9 mouse cellular contexts compared by ENCODE assay signal in genomic region chr7:81132851-81133279, GRCm38 (mm10). TPM values are rescaled to one million over a fixed set of nuclear protein-coding genes. Genes with fewer than 3 reads are reported as not detected.
A peak's percentile ranks its signal among the peaks of the same experiment; 100 is the strongest.
DNase-seq lines count a peak whose midpoint lies in the region; ATAC-seq and TF ChIP-seq lines count a peak whose summit lies in the region.
"Had no signal": no experiment of that assay in that cellular context is flagged by ENCODE, and none has a peak within 500 bp of the region (broad histone marks: within the 10 kb centered on the region; RNA-seq: fewer than 3 reads in every experiment).

No protein-coding gene starts in this region.

- no peaks in the 10 kb centered on the region for H3K27me3 ChIP-seq in liver, adult 2 months (ENCODE audit: control insufficient read depth, insufficient read depth, low read length)
- no peaks in the 10 kb centered on the region for H3K27me3 ChIP-seq in liver, embryonic 11.5 days (replicated peaks; ENCODE audit: control insufficient read depth, insufficient read depth, low read length)
- no peaks in the 10 kb centered on the region for H3K27me3 ChIP-seq in intestine, embryonic 16.5 days (replicated peaks; ENCODE audit: control insufficient read depth, insufficient read depth, low read length)

- H3K36me3 ChIP-seq in liver, adult 2 months (ENCODE audit: control insufficient read depth, insufficient read depth, low read length) = no peaks in the 10 kb centered on the region
- no peaks in the 10 kb centered on the region for H3K36me3 ChIP-seq in liver, embryonic 11.5 days (ENCODE audit: control insufficient read depth, insufficient read depth, low read length)
- H3K36me3 ChIP-seq in intestine, embryonic 16.5 days (ENCODE audit: control insufficient read depth, insufficient read depth, low read length) = no peaks in the 10 kb centered on the region

- H3K4me1 ChIP-seq in liver, adult 2 months (ENCODE audit: control insufficient read depth, insufficient read depth, low read length) = 0 out of 2 replicates have a peak, but pooled peaks cover 2% of the 10 kb centered on the region
- H3K4me1 ChIP-seq in liver, embryonic 11.5 days (replicated peaks; ENCODE audit: control insufficient read depth, insufficient read depth, low read length) = peaks cover 6% of the 10 kb centered on the region; the same call in 1 of the 2 replicates
- H3K4me1 ChIP-seq in intestine, embryonic 16.5 days (ENCODE audit: control insufficient read depth, insufficient read depth, low read length) = peaks cover 22% of the 10 kb centered on the region

- no peak overlapping the region for H3K4me2 ChIP-seq in liver, embryonic 11.5 days
- no peak overlapping the region for H3K4me2 ChIP-seq in intestine, embryonic 16.5 days (ENCODE audit: low read depth, low read length)

- no peak for TF ChIP-seq CTCF in liver, adult 2 months (IDR thresholded peaks at IDR 0.05; ENCODE audit: low read depth, low read length)
- TF ChIP-seq CTCF in gastrocnemius, adult 2 months (IDR thresholded peaks at IDR 0.05) = no peak
- TF ChIP-seq CTCF in left cerebral cortex, adult 2 months (IDR thresholded peaks at IDR 0.05) = no peak

- H3K79me2 ChIP-seq in liver, adult 2 months (ENCODE audit: control insufficient read depth, insufficient read depth, low read length) = no peaks in the 10 kb centered on the region

- H3K27ac ChIP-seq in liver, adult 2 months (replicated peaks; ENCODE audit: insufficient read depth, low read depth, low read length) = peak overlapping the region; percentile 24; the same call in 1 of the 2 replicates
- H3K27ac ChIP-seq in liver, embryonic 11.5 days (ENCODE audit: low read depth, low read length) = no peak overlapping the region
- H3K27ac ChIP-seq in gastrocnemius, adult 2 months = peak overlapping the region; percentile 84
- peak overlapping the region; percentile 33; the same call in 1 of the 2 replicates for H3K27ac ChIP-seq in intestine, embryonic 16.5 days (ENCODE audit: low read length)
- no peak overlapping the region for H3K27ac ChIP-seq in left cerebral cortex, adult 2 months

- intact Hi-C loops in gastrocnemius, adult 2 months (cut with DNase I) = no loop called here
- intact Hi-C loops in left cerebral cortex, adult 2 months (cut with DNase I) = loop anchor here (5.0 kb wide), 1 partner anchor 141 kb away; the partner anchor contains the start of gene Zfp592

- H3K4me3 ChIP-seq in liver, adult 2 months (ENCODE audit: insufficient read depth, low read depth, low read length) = no peak overlapping the region
- no peak overlapping the region for H3K4me3 ChIP-seq in liver, embryonic 11.5 days (ENCODE audit: low read depth, low read length)
- H3K4me3 ChIP-seq in gastrocnemius, adult 2 months = no peak overlapping the region
- H3K4me3 ChIP-seq in intestine, embryonic 16.5 days (ENCODE audit: low read length) = no peak overlapping the region
- no peak overlapping the region for H3K4me3 ChIP-seq in left cerebral cortex, adult 2 months

- no peak for TF ChIP-seq POLR2A in liver, adult 2 months (IDR thresholded peaks at IDR 0.05; ENCODE audit: extremely low read depth, insufficient read depth, low read length)

- no peak for ATAC-seq in liver, embryonic 11.5 days (replicated peaks; ENCODE audit: low FRiP score)
- peak; percentile 14; the same call in 1 of the 2 replicates for ATAC-seq in intestine, embryonic 16.5 days

- H3K9me3 ChIP-seq in liver, embryonic 11.5 days (ENCODE audit: control insufficient read depth, low read length) = no peaks in the 10 kb centered on the region
- no peaks in the 10 kb centered on the region for H3K9me3 ChIP-seq in intestine, embryonic 16.5 days (ENCODE audit: control insufficient read depth, low read length)

- no peak overlapping the region for H3K9ac ChIP-seq in liver, adult 2 months (ENCODE audit: low read depth, low read length)
- H3K9ac ChIP-seq in liver, embryonic 11.5 days (ENCODE audit: low read depth, low read length) = no peak overlapping the region
- H3K9ac ChIP-seq in intestine, embryonic 16.5 days (ENCODE audit: low read depth, low read length) = no peak overlapping the region

- DNase-seq in liver, adult 2 months (ENCODE audit: extremely low read depth, low read depth, low spot score) = peak; percentile 25
- DNase-seq in liver, embryonic 11.5 days (ENCODE audit: low spot score) = no peak
- peak; percentile 76 for DNase-seq in gastrocnemius, adult 2 months
- DNase-seq in neural tube, embryonic 10.5 days (ENCODE audit: extremely low spot score, low spot score) = peak; percentile 22
- DNase-seq in layer of hippocampus, adult 9-10 months (ENCODE audit: low spot score) = no peak
- no peak for DNase-seq in left cerebral cortex, adult 2 months (ENCODE audit: extremely low spot score in 1 of 2, low spot score in 2 of 2)
- no peak for DNase-seq in spleen, adult 12 weeks (ENCODE audit: low spot score)

- WGBS in liver, adult 2 months = 54% methylated on average over 2 of the region's 2 CpGs
- 37% methylated on average over 2 of the region's 2 CpGs for WGBS in liver, embryonic 11.5 days
- 30% methylated on average over 2 of the region's 2 CpGs for WGBS in intestine, embryonic 16.5 days

RNA-seq across cellular contexts. Expression of gene Slc28a1, which starts 18.3 kb away (rescaled TPM):
- total RNA-seq in liver, adult 2 months (2014; rRNA removed) = 0.28 TPM in 1 of 2 replicates, not detected in the other
- 0.12 and 0.24 TPM in 2 replicates for polyA plus RNA-seq in liver, adult 2 months (2012; rRNA removed)
- polyA plus RNA-seq in liver, embryonic 11.5 days (2014; fragmentation: Nextera tagmentation; extraction: Ambion mirVana) = 0.58 and 0.67 TPM in 2 replicates
- total RNA-seq in gastrocnemius, adult 2 months (2021) = under 1 TPM; 0.26 to 0.47 TPM
- 9.1 and 9.5 TPM in 2 replicates for polyA plus RNA-seq in intestine, embryonic 16.5 days (2015; fragmentation: Nextera tagmentation; extraction: Ambion mirVana)
- under 1 TPM; 0.11 to 0.23 TPM for total RNA-seq in left cerebral cortex, adult 2 months (2021)
- polyA plus RNA-seq: neural tube, embryonic 11.5 days had no signal

Comparison
In these comparisons a context has a peak if more than half of its experiments do, and no peak if none do; other contexts are left out.
1. DNase-seq: peak in liver, adult 2 months (single experiment), gastrocnemius, adult 2 months (single experiment) and neural tube, embryonic 10.5 days (single experiment); none in liver, embryonic 11.5 days (single experiment), layer of hippocampus, adult 9-10 months (single experiment), left cerebral cortex, adult 2 months (0 of 2) and spleen, adult 12 weeks (single experiment).
2. H3K27ac ChIP-seq: peak in liver, adult 2 months (single experiment), gastrocnemius, adult 2 months (single experiment) and intestine, embryonic 16.5 days (single experiment); none in liver, embryonic 11.5 days (single experiment) and left cerebral cortex, adult 2 months (single experiment).